Mouse (Mus musculus) urinary bladder, postnatal 10 days (tissue): ENCODE results near the gene Galns.

Source experiments
- DNase-seq: peaks from one replicate; pipeline ENCODE4 v3.0.0; 2022; ENCODE audit warnings: low spot score

Gene Galns

GRCm38 (mm10) chr8:122567361-122568108 lies 43.7 kb downstream of the Galns start, which contains the start of gene Cdt1:
TSS of gene Cdt1 (plus strand) at chr8:122568015.
- DNase-seq: peak; percentile 86

- DNase-seq: no peak
Measured at GRCm38 (mm10) chr8:122566766-122567165, 44.5 kb downstream of the Galns start.

DNA sequence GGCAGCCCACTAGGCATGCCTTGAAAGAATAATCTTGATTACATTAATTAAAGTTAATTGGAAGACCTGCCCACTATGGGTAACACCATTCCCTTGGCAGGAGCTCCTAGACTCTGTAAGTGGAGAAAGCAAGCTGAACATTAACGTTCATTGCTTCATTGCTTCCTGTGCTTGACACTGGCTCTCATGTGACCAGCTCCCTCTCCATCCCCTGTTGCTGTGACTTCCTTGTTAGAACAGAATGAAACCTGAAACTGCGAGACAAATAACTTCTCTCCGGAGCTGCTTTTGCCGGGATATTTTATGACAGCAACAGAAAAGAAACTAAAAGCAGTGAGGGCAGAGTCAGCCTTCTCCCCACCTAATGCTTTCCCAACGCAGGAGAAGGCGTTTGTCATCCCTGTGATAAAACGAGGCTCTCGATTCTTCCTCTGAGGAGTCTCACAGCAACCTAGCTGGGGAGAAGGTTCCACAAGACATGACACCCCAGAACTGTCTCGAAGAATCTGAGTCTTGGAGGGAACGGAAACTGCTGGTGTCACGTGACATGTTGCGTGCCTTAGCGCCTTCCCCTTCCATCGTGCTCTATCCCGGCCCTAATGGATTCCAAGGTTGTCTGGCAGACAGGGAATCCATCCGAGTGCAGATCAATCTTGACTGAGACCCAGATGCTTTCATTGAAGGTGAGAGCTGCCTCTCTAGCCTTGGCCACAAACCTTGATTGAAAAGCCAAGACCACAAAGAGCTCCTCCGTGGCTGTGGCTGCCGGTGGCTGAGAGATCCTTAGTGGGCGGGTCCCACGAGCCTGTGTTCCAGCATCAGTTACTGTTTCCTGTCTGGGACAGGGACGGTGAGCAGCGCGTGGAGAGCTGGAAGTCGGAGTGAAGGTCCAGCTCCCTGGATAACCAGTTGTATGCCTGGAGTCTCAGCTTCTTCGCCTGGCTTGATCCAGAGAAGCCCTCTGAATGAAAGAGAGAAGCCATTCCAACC lies 46.6 kb downstream of the Galns start:
- no peak for DNase-seq

DNA sequence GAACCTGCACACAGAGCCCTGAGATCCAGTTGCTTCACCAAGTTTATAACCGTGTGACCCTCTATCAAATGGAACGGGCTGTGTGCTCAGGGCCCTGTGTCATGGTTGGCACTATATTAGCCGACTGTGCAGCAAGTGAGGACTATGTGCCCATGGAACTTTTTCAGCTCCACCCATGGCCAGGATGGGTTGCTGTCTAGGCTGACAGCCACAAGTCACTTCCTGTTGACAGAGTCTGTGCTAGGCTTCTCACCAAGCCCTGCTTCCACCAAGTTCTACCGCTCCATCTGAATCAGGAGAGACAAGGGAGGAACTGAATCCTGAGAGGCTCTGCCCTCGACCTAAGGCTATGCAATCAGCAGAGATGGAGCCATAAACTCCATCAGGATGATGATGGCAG lies 50.1 kb downstream of the Galns start:
- no peak for DNase-seq

DNA sequence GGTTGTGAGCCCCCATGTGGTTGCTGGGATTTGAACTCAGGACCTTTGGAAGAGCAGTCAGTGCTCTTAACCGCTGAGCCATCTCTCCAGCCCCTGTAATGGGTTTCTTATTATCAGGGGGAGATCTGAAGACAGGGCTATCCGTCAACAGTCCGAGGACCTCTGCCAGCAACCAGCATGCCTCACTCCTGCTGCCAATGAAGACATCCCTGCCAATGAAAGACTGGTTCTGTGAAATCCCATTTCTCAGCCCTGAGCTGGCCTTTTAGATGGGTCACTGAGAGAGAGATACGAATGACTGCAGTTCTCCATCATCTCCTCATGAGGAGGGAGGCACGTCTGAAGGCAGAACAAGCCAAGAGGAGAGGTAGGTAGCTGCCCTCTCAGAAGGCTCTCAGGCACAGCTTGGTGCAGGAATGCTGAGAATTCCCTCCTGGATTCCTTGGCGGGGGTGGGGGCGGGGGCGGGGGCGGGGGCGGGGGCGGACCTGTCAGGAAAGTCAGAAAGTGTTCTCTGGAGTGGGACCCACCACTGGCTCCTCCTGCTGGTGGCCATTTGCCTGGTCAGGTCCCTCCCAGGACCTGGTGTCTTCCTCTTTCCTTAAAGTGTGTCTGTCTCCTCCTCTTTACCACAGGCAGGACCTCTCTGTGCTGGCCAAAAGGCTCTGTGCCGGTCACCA lies 52.5 kb downstream of the Galns start:
- DNase-seq: no peak

- no peak for DNase-seq
Measured at GRCm38 (mm10) chr8:122557248-122558038, 53.8 kb downstream of the Galns start.

GRCm38 (mm10) chr8:122556030-122557009 lies 54.9 kb downstream of the Galns start:
- no peak for DNase-seq

DNA sequence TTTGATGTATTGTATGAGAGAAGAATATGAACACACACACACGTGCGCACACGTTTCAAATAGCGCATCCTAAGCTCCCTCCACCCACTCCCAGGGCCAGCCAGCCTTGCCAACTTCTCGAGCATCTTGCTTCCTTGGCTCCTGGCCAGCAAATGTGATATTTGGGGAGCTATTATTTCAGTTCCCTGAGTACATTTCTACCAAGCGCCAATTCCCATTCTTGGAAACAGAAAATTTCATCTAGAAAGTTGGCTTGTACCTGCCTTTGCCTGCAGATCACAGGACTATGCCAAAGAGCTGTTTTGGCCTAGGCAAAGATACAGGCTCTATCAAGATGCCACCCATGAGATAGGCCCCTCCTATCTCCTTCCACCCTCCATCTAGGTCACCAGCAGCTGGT lies 56.5 kb downstream of the Galns start:
- DNase-seq: no peak

- DNase-seq: peak; percentile 82
Measured at GRCm38 (mm10) chr8:122551265-122552051, 59.8 kb downstream of the Galns start, which contains the start of gene Piezo1. TSS of gene Piezo1 (minus strand) at chr8:122551329.

DNA sequence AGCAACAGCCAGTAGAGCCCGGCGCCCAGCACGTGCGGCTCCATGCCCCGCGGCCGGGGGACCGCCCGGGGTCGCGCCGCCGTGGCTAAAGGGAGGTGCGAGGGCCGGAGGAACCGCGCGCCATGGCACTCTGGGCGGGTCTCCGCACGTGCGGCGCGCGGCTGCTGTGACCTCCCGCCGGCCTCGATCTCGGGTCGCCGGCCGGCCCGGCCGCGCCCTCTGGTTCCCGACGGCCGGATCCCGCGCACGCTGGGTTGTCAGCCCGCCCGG lies 60.3 kb downstream of the Galns start:
- no peak for DNase-seq

DNA sequence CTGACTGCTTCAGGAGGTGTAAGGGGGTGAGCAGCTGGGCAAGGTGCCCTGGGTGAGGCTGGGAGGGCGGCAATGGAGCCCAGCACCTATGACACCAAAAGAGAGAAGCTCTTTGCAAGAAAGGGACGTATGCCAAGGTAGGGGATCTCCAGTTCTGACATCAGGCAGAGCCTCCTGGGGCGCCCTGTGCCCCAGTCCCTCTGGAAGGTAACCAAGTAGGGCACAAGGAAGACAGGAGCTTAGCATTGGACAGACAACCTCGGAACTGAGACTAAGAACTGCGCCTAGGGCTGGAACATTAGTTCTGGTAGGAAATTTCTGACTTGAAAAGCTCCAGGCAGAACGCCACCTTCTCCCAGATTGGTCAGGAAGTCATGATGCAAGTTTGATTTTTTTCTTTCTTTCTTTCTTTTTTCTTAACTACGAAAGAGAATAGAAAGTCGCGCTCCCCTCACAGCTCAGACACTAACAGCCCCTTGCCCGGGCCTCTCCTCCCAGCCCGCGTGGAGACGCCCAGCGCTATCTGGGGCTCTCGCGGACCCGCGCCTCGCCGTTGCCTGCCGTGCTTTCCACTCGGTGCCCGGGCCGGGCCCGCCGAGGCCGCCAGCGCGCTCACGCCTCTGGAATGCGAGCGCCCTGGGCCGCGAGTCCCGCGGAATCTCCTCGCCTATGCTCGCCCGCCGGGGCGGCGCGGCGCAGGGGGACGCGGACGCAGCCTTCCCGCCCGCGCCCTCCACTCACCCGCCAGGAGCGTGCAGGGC lies 60.8 kb downstream of the Galns start:
- DNase-seq: no peak

GRCm38 (mm10) chr8:122548891-122549439 lies 62.3 kb downstream of the Galns start:
- no peak for DNase-seq

- no peak for DNase-seq
Measured at GRCm38 (mm10) chr8:122548331-122548730, 62.9 kb downstream of the Galns start.

DNA sequence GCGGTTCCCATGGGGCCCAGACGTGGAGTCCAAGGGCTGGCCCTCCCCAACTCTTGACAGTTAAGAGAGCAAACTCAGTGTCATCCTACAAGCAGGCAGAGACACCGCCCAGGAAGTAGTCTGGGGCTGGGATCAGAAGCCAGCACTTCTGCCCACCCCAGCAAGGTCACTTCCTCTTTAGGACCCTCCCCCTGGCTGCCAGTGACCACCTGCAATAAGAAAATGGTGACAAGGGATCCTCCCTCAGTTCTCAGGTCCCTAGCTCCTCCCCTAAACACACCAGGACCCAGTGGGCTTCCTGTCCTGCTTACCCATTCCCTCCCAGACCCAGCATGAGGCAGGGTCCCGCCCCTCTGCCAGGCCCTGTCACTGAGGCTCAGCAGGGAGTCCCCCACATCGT lies 63.4 kb downstream of the Galns start:
- no peak for DNase-seq

DNA sequence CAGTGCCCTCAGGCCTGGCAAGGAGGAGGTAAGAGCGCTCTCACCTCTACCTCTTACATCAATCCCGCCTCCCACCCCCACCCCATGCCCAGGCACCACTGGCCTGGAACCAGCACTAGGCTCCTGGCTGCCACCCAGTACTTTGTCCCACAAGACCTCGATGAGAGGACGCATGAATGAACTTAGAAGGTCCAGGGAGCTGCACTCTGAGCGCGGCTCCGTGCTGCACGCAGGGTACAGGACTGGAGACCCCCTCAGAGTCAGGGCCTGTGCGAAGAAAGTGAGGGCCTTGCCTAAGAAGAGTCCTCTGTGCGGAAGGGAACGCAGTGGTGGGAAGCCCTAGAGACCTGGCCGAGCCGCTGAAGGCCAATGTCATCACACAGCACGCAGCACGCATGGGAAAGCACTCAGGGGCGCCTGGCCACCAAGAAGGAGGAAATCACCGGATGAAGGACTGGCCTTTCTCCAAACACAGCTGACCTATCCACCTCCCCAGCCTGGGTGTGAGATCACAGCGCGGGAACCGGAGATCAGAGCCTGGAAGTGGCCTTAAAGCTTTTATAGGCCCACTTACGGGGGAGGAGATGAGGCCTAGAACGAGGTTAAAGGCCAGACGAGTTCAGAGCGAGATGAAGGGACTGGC lies 64.3 kb downstream of the Galns start:
- no peak for DNase-seq

DNA sequence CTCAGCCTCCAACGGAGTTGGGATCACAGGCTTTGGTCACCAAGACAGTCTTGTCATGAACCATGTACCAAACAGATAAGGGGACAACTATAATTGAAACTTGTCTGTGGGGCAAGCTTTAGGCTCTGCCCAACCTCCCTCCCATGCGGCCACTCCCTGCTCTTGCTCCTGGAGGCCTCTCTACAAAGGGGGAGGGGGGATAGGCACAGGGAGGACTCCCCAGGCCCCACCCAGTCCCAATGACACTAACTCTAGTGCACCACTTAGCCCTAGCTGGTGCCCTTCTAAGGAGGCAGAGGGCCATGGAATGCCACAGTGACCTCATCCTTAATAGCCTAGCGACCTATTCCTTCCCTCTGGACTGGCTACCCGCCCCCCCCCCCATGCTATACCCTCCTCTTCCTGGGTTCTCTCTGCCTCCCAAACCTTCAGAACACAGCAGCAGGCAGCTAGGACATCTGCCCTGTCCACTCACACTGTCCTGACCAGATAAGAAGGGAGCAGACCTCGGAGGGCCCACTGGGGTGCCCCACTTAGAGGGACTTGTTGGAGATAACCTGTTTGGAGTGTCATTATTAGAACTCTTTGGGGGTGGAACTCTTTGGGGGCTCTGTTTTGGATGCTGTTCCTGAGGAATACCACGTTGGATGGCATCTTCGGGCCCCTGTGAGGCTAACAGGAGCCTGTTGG lies 65.1 kb downstream of the Galns start:
- no peak for DNase-seq

DNA sequence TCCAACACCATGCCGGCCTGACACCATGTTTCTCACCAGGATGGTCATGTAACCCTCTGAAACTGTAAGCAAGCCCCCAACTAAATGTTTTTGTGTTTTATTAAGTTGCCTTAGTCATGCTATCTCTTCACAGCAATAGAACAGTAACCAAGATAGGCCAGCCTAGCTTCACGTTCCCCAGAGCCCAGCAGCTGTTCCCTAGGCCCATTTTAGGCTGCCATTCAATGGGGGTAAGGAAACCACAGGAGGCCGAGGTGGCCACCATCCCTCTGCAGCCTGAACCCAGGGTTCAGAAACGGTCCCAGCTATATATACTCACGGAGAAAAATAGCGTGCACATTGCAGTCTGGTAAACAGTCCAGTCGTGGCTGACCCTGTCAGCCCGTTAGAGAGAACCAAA lies 67.1 kb downstream of the Galns start:
- DNase-seq: no peak
